Mouse (Mus musculus) kidney, adult 11 months (tissue): Measurements from ENCODE around the gene Edem2.

Source experiments
- DNase-seq: peaks from one replicate; pipeline ENCODE4 v3.0.0; 2022

Edem2 gene

GRCm38 (mm10) chr2:155683821-155684220, 45.5 kb downstream of the Edem2 start:
- no peak for DNase-seq

GRCm38 (mm10) chr2:155683137-155683536, 46.1 kb downstream of the Edem2 start:
- DNase-seq, result no peak

- no peak for DNase-seq
Measured at GRCm38 (mm10) chr2:155681874-155682273, 47.4 kb downstream of the Edem2 start.

- DNase-seq, result no peak
Measured at GRCm38 (mm10) chr2:155681194-155681593, 48.1 kb downstream of the Edem2 start.

- DNase-seq, result no peak
Measured at GRCm38 (mm10) chr2:155680591-155680990, 48.7 kb downstream of the Edem2 start.

DNA sequence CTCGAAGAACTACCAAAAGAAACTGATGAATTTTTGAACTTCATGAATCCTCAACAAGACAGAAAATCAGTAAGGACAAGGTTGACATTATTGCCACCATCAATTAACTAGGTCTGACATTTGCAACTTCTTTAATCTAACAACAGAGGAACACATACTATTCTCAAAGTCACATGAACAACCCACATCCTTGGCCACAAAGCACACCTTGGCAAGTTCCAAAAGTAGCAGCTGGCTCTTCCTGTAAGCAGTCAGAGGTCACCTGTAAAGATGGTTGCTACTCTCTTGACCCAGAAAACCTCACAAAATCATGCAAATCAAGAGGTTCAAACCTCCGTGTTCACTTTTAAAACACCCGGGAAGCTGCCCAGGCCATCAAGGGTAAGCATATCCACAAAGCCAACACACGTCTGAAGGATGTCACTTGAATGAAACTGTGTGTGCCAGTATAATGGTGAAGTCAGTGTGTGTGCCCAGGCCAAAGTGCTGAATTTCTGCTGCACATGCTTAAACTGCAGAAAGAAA, 49.6 kb downstream of the Edem2 start:
- no peak for DNase-seq

GRCm38 (mm10) chr2:155675118-155675517, 54.2 kb downstream of the Edem2 start:
- DNase-seq, result no peak

GRCm38 (mm10) chr2:155673546-155673945, 55.7 kb downstream of the Edem2 start:
- peak; percentile 47 for DNase-seq

GRCm38 (mm10) chr2:155671236-155671635, 58.0 kb downstream of the Edem2 start:
- no peak for DNase-seq

- peak; percentile 12 for DNase-seq
Measured at GRCm38 (mm10) chr2:155668461-155668860, 60.8 kb downstream of the Edem2 start.

- no peak for DNase-seq
Measured at GRCm38 (mm10) chr2:155667881-155668280, 61.4 kb downstream of the Edem2 start.

DNA sequence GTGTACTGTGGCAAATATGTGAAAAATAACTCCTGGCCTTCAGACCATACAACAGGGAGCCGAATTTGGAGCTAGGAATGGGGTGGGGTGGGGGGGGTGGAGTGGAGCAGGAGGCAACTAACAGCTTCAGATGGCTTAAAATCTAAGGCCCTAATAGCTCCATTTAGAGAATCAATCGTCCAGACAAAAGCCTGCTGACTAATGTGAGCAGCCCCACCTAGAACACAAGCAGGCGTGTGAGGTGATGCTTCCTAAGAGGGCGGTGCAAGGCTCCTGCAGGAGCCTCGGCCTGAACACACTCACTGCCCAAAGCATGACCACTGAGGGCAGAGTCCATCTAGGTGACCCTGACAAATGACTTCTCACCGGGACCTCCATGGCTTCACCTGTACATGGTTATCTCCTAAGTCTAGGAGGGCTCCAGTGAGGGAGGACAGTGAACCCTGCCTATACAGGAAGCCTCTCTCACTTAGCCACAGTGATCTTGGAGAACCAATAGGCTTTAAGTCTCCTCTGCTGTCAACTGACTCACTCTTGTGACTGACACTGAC, 65.3 kb downstream of the Edem2 start:
- no peak for DNase-seq

GRCm38 (mm10) chr2:155663097-155663496, 66.2 kb downstream of the Edem2 start:
- DNase-seq, result peak; percentile 20

DNA sequence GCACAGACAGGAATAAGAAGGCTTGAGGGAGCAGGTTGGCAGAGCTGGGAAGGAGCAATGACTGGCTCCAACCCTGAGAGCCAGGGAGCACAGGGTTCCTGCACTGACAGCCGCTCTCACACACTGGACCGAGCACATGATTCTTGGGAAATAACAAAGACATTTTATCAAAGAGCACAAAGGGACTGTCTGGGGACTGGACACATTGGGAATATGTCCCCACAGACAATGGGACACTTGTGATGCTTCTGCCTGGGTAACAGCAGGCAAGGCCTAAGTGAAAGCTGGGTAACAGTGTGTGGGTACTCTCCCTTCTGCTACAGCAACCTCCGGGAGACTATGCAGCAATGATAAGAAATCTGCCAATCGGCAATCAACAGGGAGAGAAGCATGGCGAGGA, 66.9 kb downstream of the Edem2 start:
- no peak for DNase-seq

- no peak for DNase-seq
Measured at GRCm38 (mm10) chr2:155655759-155656372, 73.4 kb downstream of the Edem2 start.

DNA sequence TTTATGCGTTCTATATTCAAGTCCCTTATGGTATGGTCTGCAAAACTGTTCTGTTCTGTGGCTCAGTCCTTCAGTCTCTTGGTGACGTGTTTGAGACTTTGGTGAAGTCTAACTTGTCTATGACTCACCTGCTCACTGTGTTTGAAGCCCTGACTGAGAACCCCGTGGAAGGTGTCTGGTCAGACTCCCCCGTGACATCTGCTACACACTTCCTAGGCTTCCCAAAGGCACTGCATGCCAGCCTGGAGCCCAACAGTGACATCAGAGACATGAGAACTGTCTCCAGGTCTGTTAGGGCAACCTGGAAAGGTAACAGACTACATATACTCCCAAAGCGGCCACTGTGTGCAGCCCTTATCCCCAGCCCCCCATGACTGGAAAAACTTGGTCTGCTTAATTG, 76.7 kb downstream of the Edem2 start:
- DNase-seq, result no peak
